Mouse (Mus musculus) brain, embryonic 14.5 days (tissue): ENCODE measurements around the gene Nppa.

Source experiments
- CTCF ChIP-seq: fragments of 200-500 bp; IDR thresholded peaks from 2 replicates; pipeline ENCODE4 v1.5.1; 2012; ENCODE audit warnings: inconsistent platforms, mild to moderate bottlenecking, moderate library complexity, borderline replicate concordance; ENCODE audit not compliant: insufficient read depth, insufficient read length; ENCODE audit errors: extremely low read depth
- POLR2A ChIP-seq: fragments of 200-500 bp; IDR thresholded peaks from 2 replicates; pipeline ENCODE4 v1.6.1; 2012; ENCODE audit warnings: mild to moderate bottlenecking, inconsistent platforms, borderline replicate concordance; ENCODE audit not compliant: poor library complexity, insufficient read depth, insufficient read length, severe bottlenecking; ENCODE audit errors: extremely low read depth

DNA sequence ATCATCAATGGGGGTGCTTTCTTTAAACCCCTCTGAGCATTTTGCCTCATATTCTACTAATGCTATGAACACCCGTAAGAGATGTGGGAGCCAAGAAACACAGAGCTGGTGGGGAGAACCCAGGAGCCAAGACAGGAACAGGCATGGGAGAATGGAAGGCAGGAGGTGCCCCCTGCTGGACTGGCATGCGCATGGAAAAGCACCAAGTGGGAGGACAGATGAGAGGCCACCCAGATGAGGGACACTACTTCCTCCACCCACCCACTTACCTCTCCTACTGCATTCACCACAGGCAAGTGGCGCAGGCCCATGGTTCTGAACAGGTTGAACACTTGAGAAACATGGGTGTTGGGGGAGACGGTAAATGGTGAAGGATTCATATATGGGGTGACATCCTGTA is 7.9 kb downstream of the Nppa start:
- TF ChIP-seq CTCF: peak; percentile 67
- TF ChIP-seq POLR2A: no peak
